In the genomic region with DNA sequence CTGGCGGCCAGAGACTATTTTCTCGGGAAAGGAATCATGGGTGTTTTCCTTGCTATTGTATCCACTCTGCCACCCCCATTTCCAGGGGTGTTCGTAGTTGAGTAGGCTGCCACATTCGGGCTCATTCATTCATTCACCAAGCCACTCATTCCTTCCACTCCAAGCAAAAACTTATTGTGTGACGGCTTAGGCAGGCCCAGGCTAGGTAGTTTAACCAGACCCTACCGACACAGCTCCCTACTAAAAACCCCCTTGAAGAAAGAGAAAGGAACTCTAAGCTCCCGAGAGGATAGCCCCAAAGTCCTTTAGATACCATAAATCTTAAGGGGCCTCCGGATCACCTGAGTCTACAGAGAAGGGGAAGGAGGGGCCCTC, we compare ENCODE assay signal across 13 mouse cellular contexts. TPM values are rescaled to one million over a fixed set of nuclear protein-coding genes. Genes with fewer than 3 reads are reported as not detected.
DNase-seq lines count a peak whose midpoint lies in the region; ATAC-seq and TF ChIP-seq lines count a peak whose summit lies in the region.
"Had no signal": no experiment of that assay in that cellular context is flagged by ENCODE, and none has a peak within 500 bp of the region (broad histone marks: within the 10 kb centered on the region; RNA-seq: fewer than 3 reads in every experiment).

No protein-coding gene starts in this region.

- H3K27ac ChIP-seq in hindbrain, embryonic 10.5 days = peak overlapping the region; percentile 89
- no peak overlapping the region for H3K27ac ChIP-seq in hindbrain, embryonic 16.5 days (ENCODE audit: low read depth, low read length)
- peak overlapping the region; percentile 88 for H3K27ac ChIP-seq in forebrain, embryonic 12.5 days
- no peak overlapping the region for H3K27ac ChIP-seq in limb, embryonic 12.5 days
- H3K27ac ChIP-seq: liver, embryonic 15.5 days had no signal

- H3K9ac ChIP-seq in hindbrain, embryonic 16.5 days (ENCODE audit: low read depth, low read length) = no peak overlapping the region
- no peak overlapping the region for H3K9ac ChIP-seq in forebrain, embryonic 12.5 days
- H3K9ac ChIP-seq in limb, embryonic 12.5 days (replicated peaks) = 0 out of 2 replicates have a peak overlapping the region, but pooled peaks have one; percentile 69
- H3K9ac ChIP-seq: liver, embryonic 15.5 days had no signal

- H3K27me3 ChIP-seq in hindbrain, embryonic 10.5 days (ENCODE audit: insufficient read depth, poor library complexity, severe bottlenecking) = peaks cover 96% of the 10 kb centered on the region
- H3K27me3 ChIP-seq in hindbrain, embryonic 16.5 days (replicated peaks; ENCODE audit: control insufficient read depth, insufficient read depth, low read length) = no peaks in the 10 kb centered on the region; the same call in 1 of the 2 replicates
- H3K27me3 ChIP-seq in E14TG2a.4 (ENCODE audit: insufficient read depth, low read length) = peaks cover 98% of the 10 kb centered on the region
- H3K27me3 ChIP-seq in forebrain, embryonic 12.5 days = peaks cover 95% of the 10 kb centered on the region
- peaks cover 70% of the 10 kb centered on the region for H3K27me3 ChIP-seq in limb, embryonic 12.5 days

- H3K4me3 ChIP-seq in hindbrain, embryonic 10.5 days = peak overlapping the region; percentile 53
- H3K4me3 ChIP-seq in hindbrain, embryonic 16.5 days (ENCODE audit: low read length) = no peak overlapping the region
- H3K4me3 ChIP-seq in E14TG2a.4 (replicated peaks; ENCODE audit: low read length) = peak overlapping the region; percentile 71; the same call in 1 of the 2 replicates
- H3K4me3 ChIP-seq in forebrain, embryonic 12.5 days (replicated peaks) = peak overlapping the region; percentile 36; the same call in 1 of the 2 replicates
- peak overlapping the region; percentile 40 for H3K4me3 ChIP-seq in limb, embryonic 12.5 days (replicated peaks)

- H3K36me3 ChIP-seq in hindbrain, embryonic 10.5 days = no peaks in the 10 kb centered on the region
- no peaks in the 10 kb centered on the region for H3K36me3 ChIP-seq in hindbrain, embryonic 16.5 days (ENCODE audit: control insufficient read depth, insufficient read depth, low read length)
- H3K36me3 ChIP-seq in E14TG2a.4 (ENCODE audit: insufficient read depth, low read length) = no peaks in the 10 kb centered on the region
- no peaks in the 10 kb centered on the region for H3K36me3 ChIP-seq in forebrain, embryonic 12.5 days (replicated peaks)
- H3K36me3 ChIP-seq in limb, embryonic 12.5 days = no peaks in the 10 kb centered on the region
- H3K36me3 ChIP-seq: liver, embryonic 15.5 days had no signal

- peak; percentile 23 for DNase-seq in hindbrain, embryonic 10.5 days (ENCODE audit: low spot score)
- no peak for DNase-seq in ovary, adult 18-20 months (ENCODE audit: low spot score)
- DNase-seq in urinary bladder, adult 18-20 months (ENCODE audit: low spot score in 2 of 2) = no peak
- DNase-seq: cerebellum, postnatal 14 days; gastrocnemius, postnatal 14 days; kidney, adult 9 months had no signal

- no peak overlapping the region; the same call in 1 of the 2 replicates for H3K4me2 ChIP-seq in hindbrain, embryonic 16.5 days (ENCODE audit: low read length)
- peak overlapping the region; percentile 58 for H3K4me2 ChIP-seq in forebrain, embryonic 12.5 days
- H3K4me2 ChIP-seq in limb, embryonic 12.5 days = peak overlapping the region; percentile 73

- TF ChIP-seq CTCF in E14TG2a.4 (conservative IDR thresholded peaks at IDR 0.05; ENCODE audit: low read length) = no peak

- WGBS in hindbrain, embryonic 10.5 days = 23% methylated on average over 8 of the region's 8 CpGs
- WGBS in hindbrain, embryonic 16.5 days = 29% methylated on average over 8 of the region's 8 CpGs
- 13% methylated on average over 8 of the region's 8 CpGs for WGBS in forebrain, embryonic 12.5 days
- 31% methylated on average over 8 of the region's 8 CpGs for WGBS in limb, embryonic 12.5 days

- H3K4me1 ChIP-seq in hindbrain, embryonic 10.5 days (replicated peaks) = peaks cover 68% of the 10 kb centered on the region
- H3K4me1 ChIP-seq in hindbrain, embryonic 16.5 days (ENCODE audit: control insufficient read depth, insufficient read depth, low read depth, low read length) = peaks cover 13% of the 10 kb centered on the region
- peaks cover 49% of the 10 kb centered on the region for H3K4me1 ChIP-seq in E14TG2a.4 (replicated peaks; ENCODE audit: low read depth, low read length)
- peaks cover 46% of the 10 kb centered on the region for H3K4me1 ChIP-seq in forebrain, embryonic 12.5 days
- peaks cover 26% of the 10 kb centered on the region for H3K4me1 ChIP-seq in limb, embryonic 12.5 days (replicated peaks)
- H3K4me1 ChIP-seq: liver, embryonic 15.5 days had no signal

- no peak; the same call in 1 of the 2 replicates for ATAC-seq in hindbrain, embryonic 16.5 days
- no peak; the same call in 1 of the 2 replicates for ATAC-seq in forebrain, embryonic 12.5 days (ENCODE audit: low FRiP score)
- ATAC-seq in limb, embryonic 12.5 days (ENCODE audit: insufficient number of reproducible peaks, insufficient read depth, low FRiP score, low TSS enrichment, low read depth) = no peak
- no peak for ATAC-seq in cerebellum, adult (ENCODE audit: insufficient number of reproducible peaks, low FRiP score, low TSS enrichment)

- H3K9me3 ChIP-seq in hindbrain, embryonic 10.5 days = no peaks in the 10 kb centered on the region
- H3K9me3 ChIP-seq in hindbrain, embryonic 16.5 days (ENCODE audit: control insufficient read depth, low read length) = no peaks in the 10 kb centered on the region
- H3K9me3 ChIP-seq in E14TG2a.4 (ENCODE audit: low read length) = peaks cover 4% of the 10 kb centered on the region; the same call in 1 of the 2 replicates
- H3K9me3 ChIP-seq in forebrain, embryonic 12.5 days = no peaks in the 10 kb centered on the region
- H3K9me3 ChIP-seq in limb, embryonic 12.5 days = no peaks in the 10 kb centered on the region
- H3K9me3 ChIP-seq: liver, embryonic 15.5 days had no signal

RNA-seq across cellular contexts. Expression of a gene that starts 16.3 kb away (rescaled TPM):
- 438 and 682 TPM in 2 replicates for polyA plus RNA-seq in hindbrain, embryonic 10.5 days (2016; fragmentation: Nextera tagmentation; extraction: Ambion mirVana)
- 165 and 231 TPM in 2 replicates for polyA plus RNA-seq in hindbrain, embryonic 16.5 days (2015; fragmentation: Nextera tagmentation; extraction: Ambion mirVana)
- 326 and 351 TPM in 2 replicates for polyA plus RNA-seq in forebrain, embryonic 12.5 days (2016; fragmentation: Nextera tagmentation; extraction: Ambion mirVana)
- polyA plus RNA-seq in limb, embryonic 12.5 days (2016; fragmentation: Nextera tagmentation; extraction: Ambion mirVana) = 1,371 and 1,459 TPM in 2 replicates

RNA-seq across cellular contexts. Expression of a gene that starts 29.0 kb away (rescaled TPM):
- polyA plus RNA-seq in hindbrain, embryonic 10.5 days (2016; fragmentation: Nextera tagmentation; extraction: Ambion mirVana) = 0.39 and 0.58 TPM in 2 replicates
- 0.79 and 1.00 TPM in 2 replicates for polyA plus RNA-seq in hindbrain, embryonic 16.5 days (2015; fragmentation: Nextera tagmentation; extraction: Ambion mirVana)
- polyA plus RNA-seq in forebrain, embryonic 12.5 days (2016; fragmentation: Nextera tagmentation; extraction: Ambion mirVana) = 0.26 and 0.27 TPM in 2 replicates
- polyA plus RNA-seq in limb, embryonic 12.5 days (2016; fragmentation: Nextera tagmentation; extraction: Ambion mirVana) = 1.3 and 1.4 TPM in 2 replicates

RNA-seq across cellular contexts. Expression of a gene that starts 58.4 kb away (rescaled TPM):
- polyA plus RNA-seq in hindbrain, embryonic 10.5 days (2016; fragmentation: Nextera tagmentation; extraction: Ambion mirVana) = 0.92 and 1.5 TPM in 2 replicates
- polyA plus RNA-seq in hindbrain, embryonic 16.5 days (2015; fragmentation: Nextera tagmentation; extraction: Ambion mirVana) = 0.56 and 0.57 TPM in 2 replicates
- 0.63 and 0.79 TPM in 2 replicates for polyA plus RNA-seq in forebrain, embryonic 12.5 days (2016; fragmentation: Nextera tagmentation; extraction: Ambion mirVana)
- 13.8 and 19.2 TPM in 2 replicates for polyA plus RNA-seq in limb, embryonic 12.5 days (2016; fragmentation: Nextera tagmentation; extraction: Ambion mirVana)
- polyA plus RNA-seq: heart, postnatal 0 days had no signal

Comparison
In these comparisons a context has a peak if more than half of its experiments do, and no peak if none do; other contexts are left out.
1. H3K27ac ChIP-seq: peak in hindbrain, embryonic 10.5 days (single experiment) and forebrain, embryonic 12.5 days (single experiment); none in hindbrain, embryonic 16.5 days (single experiment) and limb, embryonic 12.5 days (single experiment).